Mouse (Mus musculus) liver, embryonic 16.5 days (tissue): ENCODE measurements around the gene Tmem218. TPM values are rescaled to one million over a fixed set of nuclear protein-coding genes. Genes with fewer than 3 reads are reported as not detected.

Experiments used
- ATAC-seq: fragments of 200-750 bp; cut with Nextera tagmentation; 2 replicates; pipeline ENCODE4 v1.8.0; 2017; ENCODE audit warnings: low read depth, mild to moderate bottlenecking, moderate number of reproducible peaks, moderate library complexity
- H3K27ac ChIP-seq: fragments of 300-500 bp; sonication (generic); 2 replicates; pipeline ENCODE4 v1.5.1; 2014; ENCODE audit warnings: mild to moderate bottlenecking, low read length
- H3K27me3 ChIP-seq: fragments of 300-500 bp; sonication (generic); 2 replicates; pipeline ENCODE4 v1.6.1; 2014; ENCODE audit warnings: low read depth, low read length, mixed read lengths; ENCODE audit not compliant: control insufficient read depth, insufficient read depth
- H3K36me3 ChIP-seq: fragments of 300-500 bp; sonication (generic); 2 replicates; pipeline ENCODE4 v1.6.1; 2014; ENCODE audit warnings: mild to moderate bottlenecking; ENCODE audit not compliant: control insufficient read depth, insufficient read depth
- H3K4me1 ChIP-seq: fragments of 300-500 bp; sonication (generic); 2 replicates; pipeline ENCODE4 v1.6.1; 2014; ENCODE audit warnings: low read depth, low read length, mixed read lengths; ENCODE audit not compliant: control insufficient read depth
- H3K4me2 ChIP-seq: fragments of 300-500 bp; sonication (generic); 2 replicates; pipeline ENCODE4 v1.6.1; 2014; ENCODE audit warnings: low read depth, low read length, mixed read lengths
- H3K4me3 ChIP-seq: fragments of 300-500 bp; sonication (generic); 2 replicates; pipeline ENCODE4 v1.5.1; 2014; ENCODE audit warnings: low read depth, mild to moderate bottlenecking, low read length
- H3K9ac ChIP-seq: fragments of 300-500 bp; sonication (generic); 2 replicates; pipeline ENCODE4 v1.6.1; 2014; ENCODE audit warnings: low read depth, low read length
- H3K9me3 ChIP-seq: fragments of 300-500 bp; sonication (generic); replicated peaks from 2 replicates; pipeline ENCODE4 v1.6.1; 2016; ENCODE audit warnings: low read length; ENCODE audit not compliant: control insufficient read depth
- WGBS: fragments of 180-500 bp; shearing (Covaris S2); extraction: QIAGEN DNeasy Blood & Tissue Kit; methylation state at CpG from one replicate; pipeline ENCODE4 v1.1.7; 2014; ENCODE audit not compliant: insufficient replicate concordance; 5-methylcytosine and 5-hydroxymethylcytosine counted together
- polyA plus RNA-seq: library from polyadenylated mRNA; unstranded; fragments of >200 nt; fragmentation: Nextera tagmentation; extraction: Ambion mirVana; gene quantifications from 2 replicates; pipeline ENCODE4 v1.2.1, GENCODE M21; 2015

The Tmem218 gene
- polyA plus RNA-seq, 1 experiment from 2014 or later = 3.5 TPM

DNA sequence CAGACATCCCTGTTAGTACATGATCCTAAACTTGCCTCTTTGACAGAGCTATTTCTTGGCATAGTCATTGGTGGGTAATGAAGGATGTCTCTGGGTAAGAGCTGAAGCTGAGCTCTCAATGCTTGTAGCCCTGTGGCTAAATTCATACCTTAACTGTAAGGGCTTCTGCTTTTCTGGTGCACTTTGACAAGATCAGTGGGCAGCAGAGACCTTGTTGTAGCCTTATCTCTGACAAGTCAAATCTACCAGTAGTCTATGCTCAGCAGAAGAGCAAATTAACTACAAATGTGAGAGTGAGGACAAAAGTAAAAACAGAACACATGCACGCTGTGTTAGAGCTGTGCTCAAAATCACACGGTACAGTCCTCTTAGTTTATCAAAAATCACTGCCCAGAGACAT lies 58.6 kb downstream of the Tmem218 start:
- no peak overlapping the region for H3K27ac ChIP-seq
- no peak overlapping the region for H3K4me2 ChIP-seq
- H3K9me3 ChIP-seq = no peaks in the 10 kb centered on the region
- H3K36me3 ChIP-seq = no peaks in the 10 kb centered on the region
- no peak overlapping the region for H3K4me3 ChIP-seq
- WGBS = 58% methylated on average over 2 of the region's 2 CpGs
- H3K4me1 ChIP-seq = no peaks in the 10 kb centered on the region
- H3K27me3 ChIP-seq = no peaks in the 10 kb centered on the region
- no peak for ATAC-seq
- H3K9ac ChIP-seq = no peak overlapping the region

Other genes starting within 250 kb of the Tmem218 start
- 0.34 and 0.50 TPM in 2 replicates for gene Pknox2, start 60.8 kb upstream of the Tmem218 start, polyA plus RNA-seq
- gene Slc37a2, start 47.5 kb downstream of the Tmem218 start, polyA plus RNA-seq = 1.9 and 2.0 TPM in 2 replicates
- 3.1 and 3.6 TPM in 2 replicates for gene Ccdc15, start 140.2 kb downstream of the Tmem218 start, polyA plus RNA-seq
- not detected in 2 replicates for gene Hepacam, start 159.1 kb downstream of the Tmem218 start, polyA plus RNA-seq
- gene Robo4, start 193.7 kb downstream of the Tmem218 start, polyA plus RNA-seq = 3.0 and 3.1 TPM in 2 replicates
- gene Robo3, start 225.0 kb downstream of the Tmem218 start, polyA plus RNA-seq = 0.11 and 0.14 TPM in 2 replicates